Mouse (Mus musculus): ENCODE results near the gene Ghsr.
"Not testable (repeated sequence)": the region's sequence is repeated elsewhere in the genome, so short reads cannot be mapped to it uniquely, and the experiment has no call there.

The Ghsr gene

GRCm38 (mm10) chr3:27371276-27371621 is at the start of gene Ghsr:
Gene Ghsr (plus strand): TSS chr3:27371351.
- no peak for DNase-seq

GRCm38 (mm10) chr3:27322591-27322990 is 48.6 kb upstream of the Ghsr start:
- DNase-seq: no peak

- no peak for DNase-seq
Measured at GRCm38 (mm10) chr3:27323551-27323950, 47.6 kb upstream of the Ghsr start.

- DNase-seq: no peak
Measured at GRCm38 (mm10) chr3:27326633-27327191, 44.4 kb upstream of the Ghsr start.

- DNase-seq: no peak
Measured at GRCm38 (mm10) chr3:27330706-27331105, 40.4 kb upstream of the Ghsr start.

GRCm38 (mm10) chr3:27338437-27338836 is 32.7 kb upstream of the Ghsr start:
- DNase-seq: peak in 1 of 2 experiments; percentile 14

GRCm38 (mm10) chr3:27338887-27339286 is 32.3 kb upstream of the Ghsr start:
- DNase-seq: no peak

GRCm38 (mm10) chr3:27340757-27341156 is 30.4 kb upstream of the Ghsr start:
- no peak for DNase-seq

- DNase-seq: no peak
Measured at GRCm38 (mm10) chr3:27342462-27342861, 28.7 kb upstream of the Ghsr start.

- peak; percentile 75 for DNase-seq
Measured at GRCm38 (mm10) chr3:27345526-27345925, 25.6 kb upstream of the Ghsr start.

- no peak for DNase-seq
Measured at GRCm38 (mm10) chr3:27348462-27348861, 22.7 kb upstream of the Ghsr start.

- no peak for DNase-seq
Measured at GRCm38 (mm10) chr3:27351105-27351504, 20.0 kb upstream of the Ghsr start.

GRCm38 (mm10) chr3:27359100-27359720 is 11.9 kb upstream of the Ghsr start:
- DNase-seq: no peak

GRCm38 (mm10) chr3:27370125-27370524 is 1.0 kb upstream of the Ghsr start:
- DNase-seq: no peak

- DNase-seq: no peak
Measured at GRCm38 (mm10) chr3:27370582-27371275, 422 bp upstream of the Ghsr start.

GRCm38 (mm10) chr3:27371725-27372650 is 837 bp downstream of the Ghsr start:
- no peak for DNase-seq

- DNase-seq: no peak
Measured at GRCm38 (mm10) chr3:27374396-27374795, 3.2 kb downstream of the Ghsr start.

GRCm38 (mm10) chr3:27377935-27378334 is 6.8 kb downstream of the Ghsr start:
- no peak for DNase-seq

- DNase-seq: no peak
Measured at GRCm38 (mm10) chr3:27384836-27385235, 13.7 kb downstream of the Ghsr start.

GRCm38 (mm10) chr3:27389923-27390322 is 18.8 kb downstream of the Ghsr start:
- DNase-seq: no peak

GRCm38 (mm10) chr3:27400996-27401395 is 29.8 kb downstream of the Ghsr start:
- DNase-seq: not testable (repeated sequence)

GRCm38 (mm10) chr3:27406440-27406839 is 35.3 kb downstream of the Ghsr start:
- DNase-seq: no peak

- no peak for DNase-seq
Measured at GRCm38 (mm10) chr3:27408564-27408963, 37.4 kb downstream of the Ghsr start.

Data from B cell, adult 2 months (primary cell).